Mouse (Mus musculus): ENCODE results near the gene Lypd5.

DNA sequence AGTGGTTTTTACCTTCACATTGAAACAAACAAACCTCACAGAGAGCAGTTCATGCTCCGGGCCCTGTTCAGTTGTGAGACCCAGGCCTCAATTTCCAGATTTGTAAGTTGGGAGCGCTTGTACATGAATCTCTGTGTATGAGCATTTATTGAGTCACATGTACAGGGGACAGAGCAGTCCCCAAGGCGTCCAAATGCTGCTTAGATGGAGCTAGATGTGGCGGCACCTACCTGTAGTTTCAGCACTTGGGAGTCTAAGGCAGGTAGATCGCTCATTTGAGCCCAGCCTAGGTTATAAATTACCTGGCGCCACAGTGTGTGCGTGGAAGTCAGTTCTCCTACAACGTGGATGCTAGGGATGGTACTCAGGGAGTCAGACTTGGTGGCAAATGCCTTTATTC is 27.5 kb downstream of the Lypd5 start:
- no peak for TF ChIP-seq NANOG (IDR thresholded peaks at IDR 0.05; ENCODE audit: borderline replicate concordance, low read length)
- no peak for TF ChIP-seq CTCF (conservative IDR thresholded peaks at IDR 0.05; ENCODE audit: low read length)
